Mouse (Mus musculus): Measurements from ENCODE around the gene Pitpna. TPM values are rescaled to one million over a fixed set of nuclear protein-coding genes. Genes with fewer than 3 reads are reported as not detected.
"Not testable (repeated sequence)": the region's sequence is repeated elsewhere in the genome, so short reads cannot be mapped to it uniquely, and the experiment has no call there.

Pitpna gene
- polyA plus RNA-seq, 1 experiment from 2014 or later: 25.4 TPM

GRCm38 (mm10) chr11:75550200-75550946, 37.5 kb upstream of the Pitpna start:
- no peak overlapping the region for H3K4me3 ChIP-seq (ENCODE audit: low read depth, low read length)
- H3K4me1 ChIP-seq (ENCODE audit: control insufficient read depth, low read depth, low read length): peaks cover 17% of the 10 kb centered on the region
- H3K27ac ChIP-seq (ENCODE audit: low read length): no peak overlapping the region
- H3K27me3 ChIP-seq (ENCODE audit: control insufficient read depth, insufficient read depth, low read depth, low read length): no peaks in the 10 kb centered on the region
- WGBS (ENCODE audit: insufficient replicate concordance): 67% methylated on average over 12 of the region's 12 CpGs
- H3K4me2 ChIP-seq (ENCODE audit: low read depth, low read length): no peak overlapping the region
- H3K9ac ChIP-seq (ENCODE audit: low read depth, low read length): no peak overlapping the region
- H3K9me3 ChIP-seq (replicated peaks; ENCODE audit: control insufficient read depth, low read length): no peaks in the 10 kb centered on the region
- H3K36me3 ChIP-seq (ENCODE audit: control insufficient read depth, insufficient read depth): no peaks in the 10 kb centered on the region
- peak; percentile 74 for ATAC-seq (ENCODE audit: low read depth)

- H3K9me3 ChIP-seq (replicated peaks; ENCODE audit: control insufficient read depth, low read length): no peaks in the 10 kb centered on the region
- no peak for ATAC-seq (ENCODE audit: low read depth)
- H3K27me3 ChIP-seq (ENCODE audit: control insufficient read depth, insufficient read depth, low read depth, low read length): no peaks in the 10 kb centered on the region
- no peak overlapping the region for H3K4me3 ChIP-seq (ENCODE audit: low read depth, low read length)
- peaks cover 9% of the 10 kb centered on the region for H3K4me1 ChIP-seq (ENCODE audit: control insufficient read depth, low read depth, low read length)
- no peak overlapping the region for H3K27ac ChIP-seq (ENCODE audit: low read length)
- no peaks in the 10 kb centered on the region for H3K36me3 ChIP-seq (ENCODE audit: control insufficient read depth, insufficient read depth)
- WGBS (ENCODE audit: insufficient replicate concordance): 74% methylated on average over 5 of the region's 5 CpGs
- H3K9ac ChIP-seq (ENCODE audit: low read depth, low read length): no peak overlapping the region
- H3K4me2 ChIP-seq (ENCODE audit: low read depth, low read length): no peak overlapping the region
Observed at GRCm38 (mm10) chr11:75551321-75551720, 36.6 kb upstream of the Pitpna start.

- no peaks in the 10 kb centered on the region for H3K27me3 ChIP-seq (ENCODE audit: control insufficient read depth, insufficient read depth, low read depth, low read length)
- WGBS (ENCODE audit: insufficient replicate concordance): 72% methylated on average over 9 of the region's 9 CpGs
- no peak overlapping the region for H3K4me2 ChIP-seq (ENCODE audit: low read depth, low read length)
- peaks cover 7% of the 10 kb centered on the region for H3K4me1 ChIP-seq (ENCODE audit: control insufficient read depth, low read depth, low read length)
- H3K4me3 ChIP-seq (ENCODE audit: low read depth, low read length): no peak overlapping the region
- no peak for ATAC-seq (ENCODE audit: low read depth)
- H3K27ac ChIP-seq (ENCODE audit: low read length): no peak overlapping the region
- H3K36me3 ChIP-seq (ENCODE audit: control insufficient read depth, insufficient read depth): no peaks in the 10 kb centered on the region
- no peak overlapping the region for H3K9ac ChIP-seq (ENCODE audit: low read depth, low read length)
- H3K9me3 ChIP-seq (replicated peaks; ENCODE audit: control insufficient read depth, low read length): no peaks in the 10 kb centered on the region
Observed at GRCm38 (mm10) chr11:75551961-75552441, 35.9 kb upstream of the Pitpna start.

GRCm38 (mm10) chr11:75552906-75553482, 34.9 kb upstream of the Pitpna start:
- H3K27me3 ChIP-seq (ENCODE audit: control insufficient read depth, insufficient read depth, low read depth, low read length): no peaks in the 10 kb centered on the region
- no peak overlapping the region for H3K4me3 ChIP-seq (ENCODE audit: low read depth, low read length)
- H3K9ac ChIP-seq (ENCODE audit: low read depth, low read length): no peak overlapping the region
- no peaks in the 10 kb centered on the region for H3K9me3 ChIP-seq (replicated peaks; ENCODE audit: control insufficient read depth, low read length)
- ATAC-seq (ENCODE audit: low read depth): no peak
- H3K36me3 ChIP-seq (ENCODE audit: control insufficient read depth, insufficient read depth): no peaks in the 10 kb centered on the region
- peaks cover 7% of the 10 kb centered on the region for H3K4me1 ChIP-seq (ENCODE audit: control insufficient read depth, low read depth, low read length)
- H3K27ac ChIP-seq (ENCODE audit: low read length): no peak overlapping the region
- no peak overlapping the region for H3K4me2 ChIP-seq (ENCODE audit: low read depth, low read length)
- WGBS (ENCODE audit: insufficient replicate concordance): 62% methylated on average over 7 of the region's 7 CpGs

GRCm38 (mm10) chr11:75556006-75556405, 31.9 kb upstream of the Pitpna start:
- not testable (repeated sequence) for H3K9ac ChIP-seq (ENCODE audit: low read depth, low read length); H3K27ac ChIP-seq (ENCODE audit: low read length); H3K9me3 ChIP-seq (replicated peaks; ENCODE audit: control insufficient read depth, low read length); H3K27me3 ChIP-seq (ENCODE audit: control insufficient read depth, insufficient read depth, low read depth, low read length); H3K36me3 ChIP-seq (ENCODE audit: control insufficient read depth, insufficient read depth); H3K4me1 ChIP-seq (ENCODE audit: control insufficient read depth, low read depth, low read length); H3K4me3 ChIP-seq (ENCODE audit: low read depth, low read length); ATAC-seq (ENCODE audit: low read depth); H3K4me2 ChIP-seq (ENCODE audit: low read depth, low read length)
- WGBS (ENCODE audit: insufficient replicate concordance): 67% methylated on average over 6 of the region's 6 CpGs

GRCm38 (mm10) chr11:75557142-75557541, 30.8 kb upstream of the Pitpna start:
- Histone ChIP-seq H3K4me2 (ENCODE audit: low read depth, low read length) (no peak overlapping the region), H3K9ac (ENCODE audit: low read depth, low read length) (no peak overlapping the region), H3K36me3 (ENCODE audit: control insufficient read depth, insufficient read depth) (no peaks in the 10 kb centered on the region), H3K27ac (ENCODE audit: low read length) (no peak overlapping the region), H3K4me3 (ENCODE audit: low read depth, low read length) (no peak overlapping the region), H3K27me3 (ENCODE audit: control insufficient read depth, insufficient read depth, low read depth, low read length) (no peaks in the 10 kb centered on the region), H3K9me3 (replicated peaks; ENCODE audit: control insufficient read depth, low read length) (no peaks in the 10 kb centered on the region), H3K4me1 (ENCODE audit: control insufficient read depth, low read depth, low read length) (peaks cover 7% of the 10 kb centered on the region)
- ATAC-seq (ENCODE audit: low read depth): no peak
- WGBS (ENCODE audit: insufficient replicate concordance): 81% methylated on average over 6 of the region's 6 CpGs

- WGBS (ENCODE audit: insufficient replicate concordance): 69% methylated on average over 1 of the region's 1 CpGs
- no peak for ATAC-seq (ENCODE audit: low read depth)
- Histone ChIP-seq H3K27me3 (ENCODE audit: control insufficient read depth, insufficient read depth, low read depth, low read length) (no peaks in the 10 kb centered on the region), H3K9me3 (replicated peaks; ENCODE audit: control insufficient read depth, low read length) (no peaks in the 10 kb centered on the region), H3K36me3 (ENCODE audit: control insufficient read depth, insufficient read depth) (no peaks in the 10 kb centered on the region), H3K4me2 (ENCODE audit: low read depth, low read length) (no peak overlapping the region), H3K9ac (ENCODE audit: low read depth, low read length) (no peak overlapping the region), H3K4me3 (ENCODE audit: low read depth, low read length) (no peak overlapping the region), H3K4me1 (ENCODE audit: control insufficient read depth, low read depth, low read length) (peaks cover 7% of the 10 kb centered on the region), H3K27ac (ENCODE audit: low read length) (no peak overlapping the region)
Observed at GRCm38 (mm10) chr11:75558101-75558500, 29.8 kb upstream of the Pitpna start.

GRCm38 (mm10) chr11:75559870-75560504, 27.9 kb upstream of the Pitpna start:
- Histone ChIP-seq H3K4me3 (ENCODE audit: low read depth, low read length) (no peak overlapping the region), H3K36me3 (ENCODE audit: control insufficient read depth, insufficient read depth) (no peaks in the 10 kb centered on the region), H3K9ac (ENCODE audit: low read depth, low read length) (no peak overlapping the region), H3K27ac (ENCODE audit: low read length) (no peak overlapping the region), H3K27me3 (ENCODE audit: control insufficient read depth, insufficient read depth, low read depth, low read length) (no peaks in the 10 kb centered on the region), H3K4me2 (ENCODE audit: low read depth, low read length) (no peak overlapping the region), H3K4me1 (ENCODE audit: control insufficient read depth, low read depth, low read length) (peaks cover 9% of the 10 kb centered on the region), H3K9me3 (replicated peaks; ENCODE audit: control insufficient read depth, low read length) (no peaks in the 10 kb centered on the region)
- 60% methylated on average over 8 of the region's 8 CpGs for whole genome bisulfite sequencing (ENCODE audit: insufficient replicate concordance)
- no peak for ATAC-seq (ENCODE audit: low read depth)
